Mouse (Mus musculus): ENCODE measurements around the gene Gng13. TPM values are rescaled to one million over a fixed set of nuclear protein-coding genes. Genes with fewer than 3 reads are reported as not detected.
A peak's percentile ranks its signal among the peaks of the same experiment; 100 is the strongest.

Gene Gng13
- total RNA-seq (2021), result 1 to 10 TPM in 1 of 2 experiments, not detected in 1; 1.8 TPM
- long read RNA-seq, experiment 1, result 0 reads
- long read RNA-seq, experiment 2, partial matches to known transcripts, result 0 of 1 reads
- long read RNA-seq, experiment 2, other reads (novel, unspliced or antisense), result 0 of 1 reads

GRCm38 (mm10) chr17:25716711-25717637 lies at the start of gene Gng13:
Gene Gng13, plus strand, starts transcription at chr17:25717171.
- no peak for DNase-seq (ENCODE audit: low spot score in 2 of 2)

GRCm38 (mm10) chr17:25668481-25669055 lies 48.4 kb upstream of the Gng13 start:
- DNase-seq (ENCODE audit: low spot score in 2 of 2), result no peak

DNA sequence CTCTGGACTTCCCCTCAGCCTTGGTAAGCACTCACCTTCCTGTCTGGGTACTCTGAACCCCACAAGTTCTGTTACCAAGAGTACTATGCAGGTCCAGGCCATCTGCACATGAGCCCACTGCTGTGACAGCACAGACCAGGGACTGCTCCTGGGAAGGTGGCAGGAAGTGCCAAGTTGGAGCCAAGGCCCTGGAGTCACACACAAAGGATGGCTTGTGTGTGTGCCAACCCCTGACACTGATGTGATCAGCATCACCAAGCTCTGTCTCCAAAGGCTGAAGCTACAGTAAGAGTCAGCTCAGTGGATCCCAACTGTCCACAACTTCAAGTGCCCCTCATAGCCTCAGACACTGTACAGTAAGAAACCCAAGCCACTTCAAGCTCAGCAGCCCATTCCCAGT lies 44.0 kb upstream of the Gng13 start:
- no peak for DNase-seq (ENCODE audit: low spot score in 2 of 2)

- no peak for DNase-seq (ENCODE audit: low spot score in 2 of 2)
Observed at GRCm38 (mm10) chr17:25677969-25678368, 39.0 kb upstream of the Gng13 start.

GRCm38 (mm10) chr17:25679818-25680217 lies 37.2 kb upstream of the Gng13 start:
- DNase-seq (ENCODE audit: low spot score in 2 of 2), result no peak

GRCm38 (mm10) chr17:25681636-25682035 lies 35.3 kb upstream of the Gng13 start:
- DNase-seq (ENCODE audit: low spot score in 2 of 2), result no peak

GRCm38 (mm10) chr17:25686323-25686722 lies 30.6 kb upstream of the Gng13 start:
- no peak for DNase-seq (ENCODE audit: low spot score in 2 of 2)

GRCm38 (mm10) chr17:25688922-25689321 lies 28.0 kb upstream of the Gng13 start:
- no peak for DNase-seq (ENCODE audit: low spot score in 2 of 2)

DNA sequence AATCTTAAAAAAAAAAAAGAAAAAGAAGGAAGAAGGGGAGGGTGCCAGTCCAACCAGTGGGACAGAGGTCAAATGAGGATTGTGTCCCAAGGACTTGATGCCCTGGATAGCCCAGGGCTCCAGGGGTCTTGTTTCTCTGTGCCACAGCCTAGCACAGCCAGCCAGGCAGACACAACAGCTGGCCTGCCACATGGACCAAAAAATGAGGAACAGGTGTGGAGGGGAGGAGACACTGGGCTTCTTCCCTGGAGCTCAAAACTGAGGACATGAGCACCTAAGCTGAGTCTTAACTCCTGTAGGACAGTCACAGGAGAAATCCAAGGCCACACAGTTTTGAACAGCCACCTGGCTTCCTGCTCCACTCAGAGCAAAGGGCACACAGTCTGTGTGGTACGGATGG lies 20.7 kb upstream of the Gng13 start:
- no peak for DNase-seq (ENCODE audit: low spot score in 2 of 2)

GRCm38 (mm10) chr17:25698446-25698845 lies 18.5 kb upstream of the Gng13 start:
- peak; percentile 40 to 60 for DNase-seq (ENCODE audit: low spot score in 2 of 2)

- DNase-seq (ENCODE audit: low spot score in 2 of 2), result no peak
Observed at GRCm38 (mm10) chr17:25700863-25701496, 16.0 kb upstream of the Gng13 start.

DNA sequence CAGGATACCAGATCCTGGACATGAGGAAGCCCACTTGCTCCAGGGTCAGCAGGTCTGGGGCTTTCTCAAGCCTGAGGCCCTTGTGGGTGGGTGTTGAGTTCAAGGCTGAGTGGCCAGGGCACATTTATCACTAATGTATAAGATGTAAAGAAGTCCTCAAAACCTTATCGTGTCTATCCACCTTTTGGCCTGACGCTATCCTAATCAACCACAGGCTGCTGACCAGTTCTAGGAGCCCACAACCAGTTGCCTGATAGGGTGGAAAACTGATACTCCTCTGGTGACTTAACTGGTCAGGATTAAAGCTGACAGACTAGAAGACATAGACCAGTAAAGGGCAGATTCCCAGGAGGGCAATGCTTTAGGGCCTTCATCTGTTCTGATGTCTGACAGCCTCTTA lies 7.0 kb upstream of the Gng13 start:
- no peak for DNase-seq (ENCODE audit: low spot score in 2 of 2)

DNA sequence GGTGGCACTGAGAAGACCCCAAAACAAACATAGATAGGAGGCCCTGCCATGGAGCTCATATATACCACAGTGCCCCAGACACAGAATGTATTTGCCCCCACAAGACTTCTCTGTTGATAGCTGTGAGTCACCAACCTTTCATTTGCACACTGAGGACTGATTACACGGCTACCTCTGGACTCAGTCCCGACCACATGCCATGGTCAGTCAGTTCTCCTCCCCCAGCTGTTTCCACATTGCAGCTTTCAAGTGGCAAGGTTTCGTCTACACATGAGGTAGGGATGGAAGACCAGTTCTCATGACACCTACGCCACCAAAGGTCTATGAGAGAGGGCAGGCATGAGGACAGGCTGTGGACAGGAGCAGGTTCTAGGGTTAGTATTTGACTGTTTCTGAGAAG lies 5.8 kb upstream of the Gng13 start:
- DNase-seq (ENCODE audit: low spot score in 2 of 2), result no peak

DNA sequence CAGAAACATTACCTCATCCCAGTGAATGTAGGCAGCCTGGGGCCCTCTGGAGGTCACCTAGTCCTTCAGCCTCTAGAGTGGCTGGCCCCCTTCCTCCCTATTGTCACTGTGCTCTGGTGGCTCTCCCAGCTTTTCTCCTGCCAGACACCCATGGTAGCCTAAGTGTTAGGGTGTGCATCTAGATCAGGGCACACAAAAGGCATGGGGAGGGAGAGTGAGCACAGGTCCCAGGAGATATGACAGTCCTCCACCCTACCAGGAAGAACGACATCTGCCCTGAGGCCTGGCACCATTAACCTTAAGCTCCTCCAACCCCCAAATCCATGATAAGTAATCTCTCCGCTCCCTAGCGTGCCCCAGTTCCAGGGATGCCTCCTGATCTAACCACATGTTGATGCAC lies 1.3 kb upstream of the Gng13 start:
- DNase-seq (ENCODE audit: low spot score in 2 of 2), result no peak

- DNase-seq (ENCODE audit: low spot score in 2 of 2), result no peak
Observed at GRCm38 (mm10) chr17:25716130-25716529, 841 bp upstream of the Gng13 start.

- no peak for DNase-seq (ENCODE audit: low spot score in 2 of 2)
Observed at GRCm38 (mm10) chr17:25717691-25718090, 720 bp downstream of the Gng13 start.

DNA sequence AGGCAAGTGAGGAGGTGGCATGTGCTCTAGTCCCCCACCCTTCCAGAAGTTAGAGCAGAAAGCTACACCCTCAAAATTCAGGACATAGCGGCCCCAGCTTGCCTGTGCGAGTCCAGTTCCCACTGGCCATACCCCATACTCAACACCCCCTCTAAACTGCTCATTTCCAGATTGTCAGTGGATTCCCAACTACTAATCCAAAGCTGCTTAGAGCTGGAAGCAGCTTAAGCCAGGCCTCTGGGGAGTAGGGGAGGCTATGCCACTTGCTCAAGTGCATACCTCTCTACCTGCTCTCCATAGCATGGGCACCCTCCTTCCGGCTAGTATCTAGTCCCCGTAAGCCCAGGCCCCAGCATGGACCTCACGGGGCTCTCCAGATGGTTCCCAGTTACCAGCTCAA lies 4.5 kb downstream of the Gng13 start:
- no peak for DNase-seq (ENCODE audit: low spot score in 2 of 2)

DNA sequence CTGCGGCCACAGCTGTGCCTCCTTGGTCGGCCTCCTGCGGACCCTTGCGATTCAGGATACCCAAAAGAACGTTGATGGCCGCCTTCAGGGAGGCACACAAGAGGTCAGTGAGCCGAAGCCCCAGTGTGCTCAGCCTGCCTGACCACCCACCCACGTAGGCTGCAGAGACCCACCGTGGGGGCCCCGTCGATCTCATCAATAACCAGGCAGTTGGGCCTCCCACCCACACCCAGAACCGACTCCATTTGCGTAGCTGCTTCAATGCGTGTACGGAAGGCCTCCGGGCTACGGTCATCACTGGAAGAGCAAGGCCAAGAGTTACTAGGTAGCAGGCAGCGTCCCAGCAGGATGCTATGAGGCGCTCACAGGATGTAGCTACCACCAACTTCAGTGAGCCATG lies 6.5 kb downstream of the Gng13 start:
- DNase-seq (ENCODE audit: low spot score in 2 of 2), result no peak

DNA sequence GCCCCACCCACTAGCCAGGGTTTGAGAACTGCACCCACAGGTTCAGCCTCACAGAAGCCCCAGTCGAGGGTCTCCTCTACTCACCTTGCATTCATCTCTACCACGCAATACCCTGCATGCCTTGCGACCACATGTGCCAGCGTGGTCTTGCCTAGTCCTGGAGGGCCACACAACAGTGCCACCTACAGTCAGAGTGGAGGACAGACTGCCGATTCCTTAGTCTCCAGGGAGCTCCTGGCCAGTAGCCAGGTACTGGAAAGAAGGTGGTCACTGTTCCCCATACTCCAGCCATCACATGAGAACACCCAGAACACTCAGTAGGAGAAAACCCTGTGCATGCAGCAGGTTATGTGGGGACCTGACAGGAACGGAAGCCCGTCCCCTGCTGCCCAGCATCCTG lies 6.9 kb downstream of the Gng13 start:
- no peak for DNase-seq (ENCODE audit: low spot score in 2 of 2)

DNA sequence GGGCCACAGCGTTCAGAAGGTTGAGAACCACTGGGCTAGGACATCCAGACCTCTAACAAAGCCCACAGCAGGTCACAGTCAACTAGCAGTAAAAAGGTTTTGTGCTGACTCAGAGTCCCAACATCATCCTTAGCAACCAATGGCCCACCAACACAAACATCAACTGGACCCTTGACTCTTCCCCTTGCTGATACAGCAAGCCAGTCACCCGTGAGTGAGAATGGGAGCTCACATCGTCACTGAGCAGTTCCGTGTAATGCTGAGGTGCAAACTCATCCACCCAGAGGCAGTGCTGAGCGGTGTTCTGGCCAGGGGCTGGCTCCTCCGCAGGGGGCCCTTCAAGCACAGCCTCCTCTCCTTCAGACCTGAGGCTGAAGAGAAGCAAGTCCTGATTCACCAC lies 8.3 kb downstream of the Gng13 start:
- DNase-seq (ENCODE audit: low spot score in 2 of 2), result no peak

DNA sequence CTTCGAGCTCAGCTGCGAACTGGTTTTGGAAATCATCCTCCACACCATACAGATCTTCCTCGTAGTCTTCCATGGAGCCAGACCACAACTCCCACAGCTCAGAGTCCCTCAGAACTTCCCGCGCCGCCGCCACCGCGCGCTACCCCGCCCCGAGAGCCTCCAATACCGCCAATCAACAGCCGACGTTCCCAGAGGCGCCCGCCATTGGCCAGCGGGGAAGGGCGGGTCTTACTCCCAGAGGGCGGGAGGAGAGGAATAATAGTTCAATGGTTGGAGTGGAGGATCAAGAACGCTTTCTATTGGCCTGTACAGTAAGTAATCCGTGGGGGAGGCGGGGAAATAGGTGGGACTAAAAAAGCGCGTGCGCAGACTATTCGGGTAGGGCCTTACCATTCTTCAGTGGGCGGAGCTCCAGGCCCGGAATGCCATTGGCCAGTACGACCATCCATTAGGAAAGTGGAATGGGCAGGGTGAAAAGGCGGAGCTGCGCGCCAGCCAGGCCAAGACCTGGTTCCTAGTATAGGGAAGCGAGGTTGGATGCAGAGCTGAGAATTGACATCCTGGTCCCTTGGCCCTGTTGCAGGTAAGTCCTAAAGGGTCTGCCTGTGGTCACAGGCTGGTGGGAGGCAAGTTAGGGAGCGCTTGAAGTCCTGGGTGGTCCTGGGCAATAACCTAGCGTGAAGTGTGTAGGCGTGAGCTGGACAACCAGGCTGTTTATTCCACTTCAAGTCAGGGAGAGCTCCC lies 10.5 kb downstream of the Gng13 start, which contains the start of the genes Chtf18 and Rpusd1:
Gene Chtf18 (minus strand): TSS at position 155 of the 744 bp plus-strand sequence.
Gene Rpusd1 (plus strand): TSS at position 406 of the 744 bp plus-strand sequence.
- DNase-seq (ENCODE audit: low spot score in 2 of 2), result peak; percentile 93 to 96

Data from adrenal gland, postnatal 4 days (tissue).